ENCODE assay signal across 1 mouse cellular context in genomic region chr5:104061936-104062772, GRCm38 (mm10).
TF ChIP-seq lines count a peak whose summit lies in the region.

No protein-coding gene starts in this region.

TF ChIP-seq in MEL, 35 proteins besides CTCF, POLR2A, EP300 and RAD21:
- TF ChIP-seq NELFE (IDR thresholded peaks at IDR 0.05; ENCODE audit: low read depth, low read length) (no peak), ETS1 (IDR thresholded peaks at IDR 0.05; ENCODE audit: low read depth, low read length) (no peak), ZMIZ1 (IDR thresholded peaks at IDR 0.05; ENCODE audit: low read depth, low read length) (no peak), JUND (IDR thresholded peaks at IDR 0.05; ENCODE audit: low read depth, low read length) (no peak), RCOR1 (IDR thresholded peaks at IDR 0.05; ENCODE audit: low read depth, low read length) (0 out of 2 replicates have a peak, but pooled peaks have one; percentile 13), USF1 (IDR thresholded peaks at IDR 0.05; ENCODE audit: low read depth, low read length) (no peak), NRF1 (IDR thresholded peaks at IDR 0.05; ENCODE audit: insufficient read depth, low read depth, low read length, poor library complexity, severe bottlenecking) (no peak)
